Mouse (Mus musculus) heart, postnatal 0 days (tissue): ENCODE measurements at regions not wholly inside any gene's neighbourhood (a gene's known extent, or its start where the extent isn't known, plus 50 kb on each side); places are given as distances from the start of the nearest gene placed in this dataset.

Source experiments
- CTCF ChIP-seq: IDR thresholded peaks from 2 replicates; pipeline ENCODE4 v1.5.1; 2016; ENCODE audit warnings: antibody characterized with exemption, control low read depth, low read depth
- EP300 ChIP-seq: IDR thresholded peaks from 2 replicates; pipeline ENCODE4 v1.6.1; 2016; ENCODE audit warnings: antibody characterized with exemption, low read depth

- TF ChIP-seq CTCF = no peak
- TF ChIP-seq EP300 = no peak
These were observed 277.9 kb upstream of the Far2 start for GRCm38 (mm10) chr6:147769180-147769579.
